Mouse (Mus musculus) splenic B cell, adult 2 months (primary cell): ENCODE measurements at regions not wholly inside any gene's neighbourhood (a gene's known extent, or its start where the extent isn't known, plus 50 kb on each side); places are given as distances from the start of the nearest gene placed in this dataset.

Experiments used
- DNase-seq: peaks from one replicate; pipeline ENCODE4 v3.0.0-alpha.2; 2011; ENCODE audit warnings: low read depth, low spot score
- H3K27me3 ChIP-seq: 2 replicates; pipeline ENCODE4 v1.6.1; 2012; ENCODE audit warnings: mild to moderate bottlenecking, low read length, moderate library complexity, mixed read lengths; ENCODE audit not compliant: control insufficient read depth, poor library complexity, insufficient read depth, severe bottlenecking
- H3K36me3 ChIP-seq: 2 replicates; pipeline ENCODE4 v1.6.1; 2012; ENCODE audit warnings: mild to moderate bottlenecking, low read length, moderate library complexity, mixed read lengths; ENCODE audit not compliant: control insufficient read depth, poor library complexity, insufficient read depth, severe bottlenecking

GRCm38 (mm10) chr7:75360874-75361273 lies 51.8 kb upstream of the Sv2b start:
- Histone ChIP-seq H3K27me3 (no peaks in the 10 kb centered on the region), H3K36me3 (no peaks in the 10 kb centered on the region)
- DNase-seq, result no peak

- no peaks in the 10 kb centered on the region for H3K36me3 ChIP-seq
- peak; percentile 52 for DNase-seq
- no peaks in the 10 kb centered on the region for H3K27me3 ChIP-seq
These were observed 53.5 kb upstream of the Sv2b start for GRCm38 (mm10) chr7:75362541-75362940.

- Histone ChIP-seq H3K27me3 (no peaks in the 10 kb centered on the region), H3K36me3 (no peaks in the 10 kb centered on the region)
- no peak for DNase-seq
These were observed 56.4 kb upstream of the Sv2b start for GRCm38 (mm10) chr7:75365480-75365879.

GRCm38 (mm10) chr7:75366285-75366882 lies 57.3 kb upstream of the Sv2b start:
- Histone ChIP-seq H3K36me3 (no peaks in the 10 kb centered on the region), H3K27me3 (no peaks in the 10 kb centered on the region)
- peak; percentile 89 for DNase-seq

- Histone ChIP-seq H3K36me3 (no peaks in the 10 kb centered on the region), H3K27me3 (no peaks in the 10 kb centered on the region)
- no peak for DNase-seq
These were observed 59.3 kb upstream of the Sv2b start for GRCm38 (mm10) chr7:75368315-75368714.

GRCm38 (mm10) chr7:75369366-75369765 lies 60.3 kb upstream of the Sv2b start:
- no peaks in the 10 kb centered on the region for H3K36me3 ChIP-seq
- no peaks in the 10 kb centered on the region for H3K27me3 ChIP-seq
- peak; percentile 51 for DNase-seq

- H3K27me3 ChIP-seq, result no peaks in the 10 kb centered on the region
- H3K36me3 ChIP-seq, result no peaks in the 10 kb centered on the region
- peak; percentile 90 for DNase-seq
These were observed 61.8 kb upstream of the Sv2b start for GRCm38 (mm10) chr7:75370595-75371519.

- DNase-seq, result no peak
- Histone ChIP-seq H3K36me3 (no peaks in the 10 kb centered on the region), H3K27me3 (no peaks in the 10 kb centered on the region)
These were observed 62.4 kb upstream of the Sv2b start for GRCm38 (mm10) chr7:75371520-75371876.

- peak; percentile 91 for DNase-seq
- Histone ChIP-seq H3K27me3 (no peaks in the 10 kb centered on the region), H3K36me3 (no peaks in the 10 kb centered on the region)
These were observed 62.9 kb upstream of the Sv2b start for GRCm38 (mm10) chr7:75371991-75372390.

GRCm38 (mm10) chr7:75372892-75373444 lies 63.9 kb upstream of the Sv2b start:
- Histone ChIP-seq H3K27me3 (no peaks in the 10 kb centered on the region), H3K36me3 (no peaks in the 10 kb centered on the region)
- peak; percentile 12 for DNase-seq

GRCm38 (mm10) chr7:75374506-75374905 lies 65.4 kb upstream of the Sv2b start:
- DNase-seq, result no peak
- H3K27me3 ChIP-seq, result no peaks in the 10 kb centered on the region
- no peaks in the 10 kb centered on the region for H3K36me3 ChIP-seq

GRCm38 (mm10) chr7:75379595-75379994 lies 70.5 kb upstream of the Sv2b start:
- H3K36me3 ChIP-seq, result no peaks in the 10 kb centered on the region
- DNase-seq, result peak; percentile 20
- H3K27me3 ChIP-seq, result no peaks in the 10 kb centered on the region

GRCm38 (mm10) chr7:75384506-75384911 lies 70.8 kb upstream of the Akap13 start:
- Histone ChIP-seq H3K27me3 (no peaks in the 10 kb centered on the region), H3K36me3 (no peaks in the 10 kb centered on the region)
- DNase-seq, result no peak

- Histone ChIP-seq H3K36me3 (no peaks in the 10 kb centered on the region), H3K27me3 (no peaks in the 10 kb centered on the region)
- no peak for DNase-seq
These were observed 68.3 kb upstream of the Akap13 start for GRCm38 (mm10) chr7:75387033-75387432.

GRCm38 (mm10) chr7:75387821-75388431 lies 67.4 kb upstream of the Akap13 start:
- Histone ChIP-seq H3K36me3 (no peaks in the 10 kb centered on the region), H3K27me3 (no peaks in the 10 kb centered on the region)
- peak; percentile 75 for DNase-seq
